Mouse (Mus musculus) erythroblast, embryonic 14.5 days (primary cell): ENCODE data around the gene C1ql1. TPM values are rescaled to one million over a fixed set of nuclear protein-coding genes. Genes with fewer than 3 reads are reported as not detected.

ENCODE experiments used
- H3K27me3 ChIP-seq: 2 replicates; pipeline ENCODE4 v1.6.1; 2012; ENCODE audit warnings: inconsistent platforms; ENCODE audit not compliant: control insufficient read depth
- H3K36me3 ChIP-seq: 2 replicates; pipeline ENCODE4 v1.6.1; 2012; ENCODE audit warnings: mild to moderate bottlenecking, inconsistent platforms; ENCODE audit not compliant: control insufficient read depth
- H3K4me1 ChIP-seq: 2 replicates; pipeline ENCODE4 v1.6.1; 2012; ENCODE audit warnings: inconsistent platforms; ENCODE audit not compliant: control insufficient read depth
- H3K4me3 ChIP-seq: replicated peaks from 2 replicates; pipeline ENCODE3; 2012; ENCODE audit warnings: moderate library complexity, mild to moderate bottlenecking, inconsistent platforms
- H3K9me3 ChIP-seq: 2 replicates; pipeline ENCODE4 v1.6.1; 2012; ENCODE audit warnings: low read length, inconsistent platforms, mixed read lengths; ENCODE audit not compliant: control insufficient read depth
- GATA1 ChIP-seq: IDR thresholded peaks from 2 replicates; pipeline ENCODE4 v1.6.1; 2012; ENCODE audit warnings: low read length, inconsistent platforms, mixed read lengths
- TAL1 ChIP-seq: IDR thresholded peaks from 3 replicates; pipeline ENCODE4 v1.6.1; 2012; ENCODE audit warnings: low read length, inconsistent platforms, mixed read lengths
- polyA plus RNA-seq: library from polyadenylated mRNA; stranded (reverse); fragments of >175 nt; gene quantifications from 2 replicates; pipeline ENCODE4 v1.2.3, GENCODE M21; 2012

C1ql1 gene
- polyA plus RNA-seq, 1 experiment, result not detected

DNA sequence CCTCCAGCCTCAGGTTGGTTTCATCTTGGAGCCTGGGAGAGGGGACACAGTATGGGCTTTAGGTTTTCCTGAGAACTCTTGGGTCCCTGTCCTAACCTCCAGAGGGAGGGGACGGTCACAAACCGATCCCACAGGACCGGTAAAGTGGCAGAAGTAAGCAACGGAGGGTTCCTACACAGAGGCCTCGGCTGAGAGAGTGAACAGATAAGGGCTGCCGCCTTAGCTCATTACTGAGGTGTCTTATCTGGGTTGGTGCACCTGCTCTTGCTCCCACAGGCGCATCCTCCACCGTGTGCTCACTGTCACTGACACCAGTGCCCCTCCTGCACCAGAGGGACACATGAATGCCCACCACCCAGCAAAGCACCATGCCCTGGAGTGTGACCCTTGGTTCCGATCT lies 50.7 kb downstream of the C1ql1 start:
- peaks cover 87% of the 10 kb centered on the region for H3K4me1 ChIP-seq

DNA sequence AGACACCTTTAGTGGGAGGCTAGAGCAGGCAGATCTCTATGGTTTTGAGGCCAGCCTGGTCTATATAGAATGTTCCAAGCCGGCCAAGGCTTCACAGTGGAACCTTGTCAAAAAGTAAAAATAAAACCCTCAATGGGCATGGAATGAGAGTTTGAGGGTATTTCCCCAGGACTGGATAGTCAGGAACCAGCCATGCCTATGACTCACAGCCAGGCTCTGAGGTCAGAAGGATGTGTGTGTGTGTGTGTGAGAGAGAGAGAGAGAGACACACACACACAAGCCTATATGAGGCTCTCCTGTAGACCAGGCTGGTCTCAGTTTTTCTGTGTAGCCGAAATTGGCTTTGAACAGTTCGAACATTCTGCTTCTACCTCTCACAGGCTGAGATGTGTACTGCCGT lies 51.8 kb downstream of the C1ql1 start:
- TF ChIP-seq TAL1 (no peak), GATA1 (no peak)
- H3K9me3 ChIP-seq, result no peaks in the 10 kb centered on the region
- H3K4me1 ChIP-seq, result peaks cover 90% of the 10 kb centered on the region
- peaks cover 60% of the 10 kb centered on the region for H3K36me3 ChIP-seq
- H3K27me3 ChIP-seq, result peaks cover 20% of the 10 kb centered on the region
- peak overlapping the region; percentile 72 for H3K4me3 ChIP-seq

More for the DNA sequence above, 50.7 kb downstream of the C1ql1 start:
- H3K9me3 ChIP-seq, result no peaks in the 10 kb centered on the region
- peak overlapping the region; percentile 72 for H3K4me3 ChIP-seq
- peaks cover 20% of the 10 kb centered on the region for H3K27me3 ChIP-seq
- H3K36me3 ChIP-seq, result peaks cover 51% of the 10 kb centered on the region
- TF ChIP-seq GATA1 (peak; percentile 99), TAL1 (peak; percentile 97)

DNA sequence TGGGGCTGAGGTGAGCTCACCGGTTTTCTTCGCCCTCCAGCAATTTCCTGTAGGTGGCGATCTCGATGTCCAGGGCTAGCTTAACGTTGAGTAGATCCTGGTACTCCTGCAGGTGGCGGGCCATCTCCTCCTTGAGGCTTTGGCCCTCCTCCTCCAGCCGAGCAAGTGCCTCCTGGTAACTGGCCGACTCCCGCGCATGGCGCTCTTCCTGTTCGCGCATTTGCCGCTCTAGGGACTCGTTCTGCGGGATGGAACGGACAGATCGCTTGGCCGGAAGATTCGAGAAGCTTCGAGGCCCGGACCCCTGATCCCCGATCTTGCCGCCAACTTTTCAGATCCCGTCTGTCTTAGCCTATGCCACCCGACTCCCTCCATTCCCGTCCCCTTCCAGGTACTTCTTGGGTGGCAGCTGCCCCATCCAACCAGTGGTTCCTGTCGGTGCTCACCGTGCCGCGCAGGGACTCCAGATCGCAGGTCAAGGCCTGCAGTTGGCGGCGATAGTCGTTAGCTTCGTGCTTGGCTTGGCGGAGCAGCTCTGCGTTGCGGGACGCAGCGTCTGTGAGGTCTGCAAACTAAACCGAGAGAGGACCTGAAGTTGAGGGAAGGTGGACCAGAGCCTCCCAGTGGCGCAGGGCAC lies 53.4 kb downstream of the C1ql1 start:
- Histone ChIP-seq H3K36me3 (peaks cover 74% of the 10 kb centered on the region), H3K4me3 (peak overlapping the region; percentile 72), H3K27me3 (peaks cover 24% of the 10 kb centered on the region), H3K9me3 (no peaks in the 10 kb centered on the region), H3K4me1 (peaks cover 86% of the 10 kb centered on the region)
- TF ChIP-seq GATA1 (no peak), TAL1 (no peak)

- Histone ChIP-seq H3K27me3 (peaks cover 34% of the 10 kb centered on the region), H3K36me3 (peaks cover 79% of the 10 kb centered on the region), H3K9me3 (no peaks in the 10 kb centered on the region), H3K4me3 (no peak overlapping the region), H3K4me1 (peaks cover 65% of the 10 kb centered on the region)
- no peak for TF ChIP-seq TAL1
- TF ChIP-seq GATA1, result no peak
These were observed 56.4 kb downstream of the C1ql1 start for GRCm38 (mm10) chr11:102890096-102890495.

Other genes starting within 250 kb of the C1ql1 start
- 0.12 and 0.35 TPM in 2 replicates for gene Ccdc43, start 248.9 kb downstream of the C1ql1 start, polyA plus RNA-seq
- gene Adam11, start 185.2 kb downstream of the C1ql1 start, polyA plus RNA-seq, result 0.01 TPM in 1 of 2 replicates, not detected in the other
- not detected in 2 replicates for gene Gjc1, start 127.0 kb downstream of the C1ql1 start, polyA plus RNA-seq
- gene Higd1b, start 110.8 kb downstream of the C1ql1 start, polyA plus RNA-seq, result not detected in 2 replicates
- 19.5 and 23.9 TPM in 2 replicates for gene Eftud2, start 65.7 kb downstream of the C1ql1 start, polyA plus RNA-seq
- gene Ccdc103, start 65.5 kb downstream of the C1ql1 start, polyA plus RNA-seq, result 0.26 and 0.36 TPM in 2 replicates
- gene Fam187a, start 61.5 kb downstream of the C1ql1 start, polyA plus RNA-seq, result not detected in 2 replicates
- 3.6 TPM in 2 replicates for gene Gfap, start 45.8 kb downstream of the C1ql1 start, polyA plus RNA-seq
- 13.5 and 14.9 TPM in 2 replicates for gene Kif18b, start 21.6 kb downstream of the C1ql1 start, polyA plus RNA-seq
- gene Nmt1, start 81.5 kb upstream of the C1ql1 start, polyA plus RNA-seq, result 1.5 and 3.6 TPM in 2 replicates
- 2.1 and 3.4 TPM in 2 replicates for gene Dcakd, start 81.6 kb upstream of the C1ql1 start, polyA plus RNA-seq
- 0.06 and 0.17 TPM in 2 replicates for gene Plcd3, start 155.0 kb upstream of the C1ql1 start, polyA plus RNA-seq
- gene Acbd4, start 155.0 kb upstream of the C1ql1 start, polyA plus RNA-seq, result 67.7 and 78.7 TPM in 2 replicates
- 7.6 and 7.7 TPM in 2 replicates for gene Hexim1, start 169.5 kb upstream of the C1ql1 start, polyA plus RNA-seq
- gene Hexim2, start 185.7 kb upstream of the C1ql1 start, polyA plus RNA-seq, result 2.5 and 3.4 TPM in 2 replicates
- gene Fmnl1, start 224.4 kb upstream of the C1ql1 start, polyA plus RNA-seq, result 0.20 and 0.39 TPM in 2 replicates